Mouse (Mus musculus) right cerebral cortex, postnatal 14 days (tissue): Measurements from ENCODE around the gene Olfr60.

ENCODE experiments used
- DNase-seq: peaks from one replicate; pipeline ENCODE4 v3.0.0; 2022

Olfr60 gene

GRCm38 (mm10) chr7:140361571-140361970, at the start of gene Olfr60:
Gene Olfr60 (minus strand): TSS chr7:140361671.
- no peak for DNase-seq

- no peak for DNase-seq
Observed at GRCm38 (mm10) chr7:140402818-140403217, 41.3 kb upstream of the Olfr60 start, which contains the start of gene Olfr531. Gene Olfr531 (minus strand): TSS chr7:140402918.

- no peak for DNase-seq
Observed at GRCm38 (mm10) chr7:140376911-140377310, 15.4 kb upstream of the Olfr60 start.

- DNase-seq = no peak
Observed at GRCm38 (mm10) chr7:140376231-140376630, 14.8 kb upstream of the Olfr60 start, which contains the start of gene Olfr530. Gene Olfr530 (minus strand): TSS chr7:140376331.

GRCm38 (mm10) chr7:140374300-140374699, 12.8 kb upstream of the Olfr60 start:
- no peak for DNase-seq

GRCm38 (mm10) chr7:140333717-140334116, 27.8 kb downstream of the Olfr60 start, which contains the start of gene Olfr527:
Gene Olfr527 (plus strand): TSS chr7:140334017.
- DNase-seq = no peak

GRCm38 (mm10) chr7:140329766-140330304, 31.6 kb downstream of the Olfr60 start:
- no peak for DNase-seq

- DNase-seq = no peak
Observed at GRCm38 (mm10) chr7:140321135-140321534, 40.3 kb downstream of the Olfr60 start.

- DNase-seq = no peak
Observed at GRCm38 (mm10) chr7:140320558-140320957, 40.9 kb downstream of the Olfr60 start, which contains the start of gene Olfr525. Gene Olfr525 (plus strand): TSS chr7:140320858.

- no peak for DNase-seq
Observed at GRCm38 (mm10) chr7:140319861-140320385, 41.5 kb downstream of the Olfr60 start.

- no peak for DNase-seq
Observed at GRCm38 (mm10) chr7:140299416-140299815, 62.1 kb downstream of the Olfr60 start.

- no peak for DNase-seq
Observed at GRCm38 (mm10) chr7:140296876-140297275, 64.6 kb downstream of the Olfr60 start.

GRCm38 (mm10) chr7:140295746-140296145, 65.7 kb downstream of the Olfr60 start:
- DNase-seq = no peak
